Mouse (Mus musculus) embryo, embryonic 11 days (tissue): ENCODE data around the gene Wdr53.
"Not testable (repeated sequence)": the region's sequence is repeated elsewhere in the genome, so short reads cannot be mapped to it uniquely, and the experiment has no call there.

Experiments used
- DNase-seq: peaks from one replicate; pipeline ENCODE4 v3.0.0-alpha.2; 2015

Gene Wdr53

GRCm38 (mm10) chr16:32246952-32247370, at the start of gene Wdr53, which contains the start of gene Fbxo45:
Wdr53 (plus strand) TSS chr16:32247227.
Fbxo45 (minus strand) TSS chr16:32247158.
- DNase-seq = peak; percentile 97

GRCm38 (mm10) chr16:32200256-32201003, 46.6 kb upstream of the Wdr53 start:
- peak; percentile 68 for DNase-seq

- DNase-seq = no peak
Observed at GRCm38 (mm10) chr16:32201004-32201325, 46.1 kb upstream of the Wdr53 start.

GRCm38 (mm10) chr16:32202681-32203080, 44.3 kb upstream of the Wdr53 start:
- DNase-seq = no peak

- DNase-seq = peak; percentile 7
Observed at GRCm38 (mm10) chr16:32204902-32205301, 42.1 kb upstream of the Wdr53 start.

- no peak for DNase-seq
Observed at GRCm38 (mm10) chr16:32214156-32214555, 32.9 kb upstream of the Wdr53 start.

- no peak for DNase-seq
Observed at GRCm38 (mm10) chr16:32214804-32215576, 32.0 kb upstream of the Wdr53 start.

- no peak for DNase-seq
Observed at GRCm38 (mm10) chr16:32221803-32222202, 25.2 kb upstream of the Wdr53 start.

- DNase-seq = no peak
Observed at GRCm38 (mm10) chr16:32222399-32222798, 24.6 kb upstream of the Wdr53 start.

- not testable (repeated sequence) for DNase-seq
Observed at GRCm38 (mm10) chr16:32232050-32232449, 15.0 kb upstream of the Wdr53 start.

- DNase-seq = no peak
Observed at GRCm38 (mm10) chr16:32237930-32238680, 8.9 kb upstream of the Wdr53 start.

GRCm38 (mm10) chr16:32239428-32240312, 7.4 kb upstream of the Wdr53 start:
- no peak for DNase-seq

- no peak for DNase-seq
Observed at GRCm38 (mm10) chr16:32243901-32244300, 3.1 kb upstream of the Wdr53 start.

- peak; percentile 66 for DNase-seq
Observed at GRCm38 (mm10) chr16:32246351-32246791, 656 bp upstream of the Wdr53 start.

- peak; percentile 23 for DNase-seq
Observed at GRCm38 (mm10) chr16:32264225-32264624, 17.2 kb downstream of the Wdr53 start.

GRCm38 (mm10) chr16:32271291-32271690, 24.3 kb downstream of the Wdr53 start, which contains the start of gene Smco1:
Smco1 (plus strand) TSS chr16:32271468.
- DNase-seq = no peak

- DNase-seq = peak; percentile 12
Observed at GRCm38 (mm10) chr16:32273338-32273737, 26.3 kb downstream of the Wdr53 start.

- no peak for DNase-seq
Observed at GRCm38 (mm10) chr16:32275041-32275440, 28.0 kb downstream of the Wdr53 start.

GRCm38 (mm10) chr16:32275830-32276229, 28.8 kb downstream of the Wdr53 start:
- no peak for DNase-seq

GRCm38 (mm10) chr16:32277308-32278256, 30.6 kb downstream of the Wdr53 start, which contains the start of gene Rnf168:
Rnf168 (plus strand) TSS chr16:32277459.
- peak; percentile 96 for DNase-seq

GRCm38 (mm10) chr16:32278396-32278795, 31.4 kb downstream of the Wdr53 start:
- no peak for DNase-seq
